Mouse (Mus musculus) intestine, postnatal 0 days (tissue): ENCODE measurements at regions not wholly inside any gene's neighbourhood (a gene's known extent, or its start where the extent isn't known, plus 50 kb on each side); places are given as distances from the start of the nearest gene placed in this dataset.

Experiments
- ATAC-seq: fragments of 200-750 bp; cut with Nextera tagmentation; 2 replicates; pipeline ENCODE4 v1.8.0; 2017; ENCODE audit warnings: mild to moderate bottlenecking, moderate TSS enrichment, moderate library complexity
- H3K27ac ChIP-seq: fragments of 300-500 bp; sonication (generic); 2 replicates; pipeline ENCODE4 v1.5.1; 2014; ENCODE audit warnings: mild to moderate bottlenecking, low read depth, low read length, moderate library complexity
- H3K27me3 ChIP-seq: fragments of 300-500 bp; sonication (generic); replicated peaks from 2 replicates; pipeline ENCODE4 v1.6.1; 2014; ENCODE audit warnings: low read length, mixed read lengths; ENCODE audit not compliant: control insufficient read depth, insufficient read depth
- H3K36me3 ChIP-seq: fragments of 300-500 bp; sonication (generic); 2 replicates; pipeline ENCODE4 v1.6.1; 2014; ENCODE audit warnings: mild to moderate bottlenecking, moderate library complexity; ENCODE audit not compliant: control insufficient read depth, insufficient read depth
- H3K4me1 ChIP-seq: fragments of 300-500 bp; sonication (generic); replicated peaks from 2 replicates; pipeline ENCODE4 v1.6.1; 2014; ENCODE audit warnings: antibody characterized with exemption, low read length, mixed read lengths; ENCODE audit not compliant: control insufficient read depth, insufficient read depth
- H3K4me2 ChIP-seq: fragments of 300-500 bp; sonication (generic); replicated peaks from 2 replicates; pipeline ENCODE4 v1.6.1; 2014; ENCODE audit warnings: low read depth, mild to moderate bottlenecking, moderate library complexity
- H3K4me3 ChIP-seq: fragments of 300-500 bp; sonication (generic); 2 replicates; pipeline ENCODE4 v1.5.1; 2014; ENCODE audit warnings: low read depth, low read length
- H3K9ac ChIP-seq: fragments of 300-500 bp; sonication (generic); 2 replicates; pipeline ENCODE4 v1.6.1; 2014; ENCODE audit warnings: mild to moderate bottlenecking, low read depth, low read length
- H3K9me3 ChIP-seq: fragments of 300-500 bp; sonication (generic); 2 replicates; pipeline ENCODE4 v1.6.1; 2016; ENCODE audit warnings: mixed run types; ENCODE audit not compliant: control insufficient read depth
- CTCF ChIP-seq: sonication (generic); IDR thresholded peaks from 2 replicates; pipeline ENCODE4 v1.5.1; 2016; ENCODE audit warnings: low read depth, mild to moderate bottlenecking, control low read depth, antibody characterized with exemption, moderate library complexity
- whole genome bisulfite sequencing: fragments of 180-500 bp; shearing (Covaris S2); extraction: QIAGEN DNeasy Blood & Tissue Kit; methylation state at CpG from one replicate; pipeline ENCODE4 v1.1.7; 2014; 5-methylcytosine and 5-hydroxymethylcytosine counted together

DNA sequence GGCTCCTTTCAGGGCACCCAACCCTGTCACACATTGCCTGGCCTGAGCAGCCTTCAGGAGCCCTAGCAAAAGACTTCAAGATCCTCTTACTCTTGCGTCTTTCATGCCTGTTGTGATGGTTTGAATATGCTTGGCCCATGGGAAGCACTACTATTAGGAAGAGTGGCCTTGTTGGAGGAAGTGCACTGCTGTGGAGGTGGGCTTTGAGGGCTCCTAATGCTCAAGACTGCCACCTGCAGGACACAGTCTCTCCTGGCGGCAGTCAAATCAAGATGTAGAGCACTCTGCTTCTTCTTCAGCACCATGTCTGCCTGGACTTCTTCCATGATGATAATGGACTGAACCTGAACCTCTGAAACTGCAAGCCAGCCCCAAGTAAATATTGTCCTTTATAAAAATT lies 73.0 kb downstream of the Tsen15 start:
- ATAC-seq = no peak
- no peak overlapping the region for H3K27ac ChIP-seq
- no peak overlapping the region for H3K4me3 ChIP-seq
- no peak overlapping the region for H3K4me2 ChIP-seq
- H3K27me3 ChIP-seq = no peaks in the 10 kb centered on the region
- no peaks in the 10 kb centered on the region for H3K4me1 ChIP-seq
- no peaks in the 10 kb centered on the region for H3K36me3 ChIP-seq
- H3K9ac ChIP-seq = no peak overlapping the region
- peak; percentile 43 for TF ChIP-seq CTCF
- WGBS = 73% methylated on average over 2 of the region's 2 CpGs
- 0 out of 2 replicates have a peak, but pooled peaks cover 5% of the 10 kb centered on the region for H3K9me3 ChIP-seq

- 87% methylated on average over 3 of the region's 3 CpGs for WGBS
- Histone ChIP-seq H3K4me2 (no peak overlapping the region), H3K36me3 (no peaks in the 10 kb centered on the region), H3K9ac (no peak overlapping the region), H3K4me1 (no peaks in the 10 kb centered on the region), H3K27ac (no peak overlapping the region), H3K4me3 (no peak overlapping the region), H3K9me3 (no peaks in the 10 kb centered on the region), H3K27me3 (no peaks in the 10 kb centered on the region)
- no peak for TF ChIP-seq CTCF
- ATAC-seq = no peak
These were observed 81.0 kb downstream of the Tsen15 start for GRCm38 (mm10) chr1:152305461-152305860.

GRCm38 (mm10) chr1:152304487-152305130 lies 81.9 kb downstream of the Tsen15 start:
- no peak overlapping the region for H3K4me3 ChIP-seq
- H3K36me3 ChIP-seq = no peaks in the 10 kb centered on the region
- no peak overlapping the region for H3K9ac ChIP-seq
- WGBS = 62% methylated on average over 14 of the region's 14 CpGs
- H3K27ac ChIP-seq = no peak overlapping the region
- ATAC-seq = no peak
- H3K4me1 ChIP-seq = no peaks in the 10 kb centered on the region
- H3K9me3 ChIP-seq = no peaks in the 10 kb centered on the region
- H3K27me3 ChIP-seq = no peaks in the 10 kb centered on the region
- H3K4me2 ChIP-seq = no peak overlapping the region
- no peak for TF ChIP-seq CTCF

- ATAC-seq = no peak
- Histone ChIP-seq H3K27ac (no peak overlapping the region), H3K27me3 (no peaks in the 10 kb centered on the region), H3K9ac (no peak overlapping the region), H3K4me1 (no peaks in the 10 kb centered on the region), H3K4me3 (no peak overlapping the region), H3K9me3 (peaks cover 4% of the 10 kb centered on the region; the same call in 1 of the 2 replicates), H3K4me2 (no peak overlapping the region), H3K36me3 (no peaks in the 10 kb centered on the region)
- WGBS = 83% methylated on average over 8 of the region's 8 CpGs
- TF ChIP-seq CTCF = no peak
These were observed 85.1 kb downstream of the Tsen15 start for GRCm38 (mm10) chr1:152301355-152301754.

GRCm38 (mm10) chr1:152292196-152292736 lies 94.2 kb downstream of the Tsen15 start:
- WGBS = 81% methylated on average over 9 of the region's 9 CpGs

GRCm38 (mm10) chr1:152290768-152291167 lies 95.7 kb downstream of the Tsen15 start:
- Histone ChIP-seq H3K9ac (no peak overlapping the region; the same call in 1 of the 2 replicates), H3K4me1 (no peaks in the 10 kb centered on the region), H3K27ac (no peak overlapping the region), H3K4me2 (peak overlapping the region; percentile 58), H3K36me3 (no peaks in the 10 kb centered on the region), H3K9me3 (no peaks in the 10 kb centered on the region), H3K4me3 (peak overlapping the region; percentile 20), H3K27me3 (no peaks in the 10 kb centered on the region)
- TF ChIP-seq CTCF = peak; percentile 92
- ATAC-seq = no peak
- 34% methylated on average over 7 of the region's 7 CpGs for WGBS

More at GRCm38 (mm10) chr1:152292196-152292736, 94.2 kb downstream of the Tsen15 start:
- ATAC-seq = no peak
- Histone ChIP-seq H3K4me2 (no peak overlapping the region), H3K9ac (no peak overlapping the region), H3K36me3 (no peaks in the 10 kb centered on the region), H3K4me3 (no peak overlapping the region), H3K27me3 (no peaks in the 10 kb centered on the region), H3K27ac (no peak overlapping the region), H3K4me1 (no peaks in the 10 kb centered on the region), H3K9me3 (no peaks in the 10 kb centered on the region)
- TF ChIP-seq CTCF = no peak
